Mouse (Mus musculus): ENCODE measurements around the gene 1810043G02Rik.

DNA sequence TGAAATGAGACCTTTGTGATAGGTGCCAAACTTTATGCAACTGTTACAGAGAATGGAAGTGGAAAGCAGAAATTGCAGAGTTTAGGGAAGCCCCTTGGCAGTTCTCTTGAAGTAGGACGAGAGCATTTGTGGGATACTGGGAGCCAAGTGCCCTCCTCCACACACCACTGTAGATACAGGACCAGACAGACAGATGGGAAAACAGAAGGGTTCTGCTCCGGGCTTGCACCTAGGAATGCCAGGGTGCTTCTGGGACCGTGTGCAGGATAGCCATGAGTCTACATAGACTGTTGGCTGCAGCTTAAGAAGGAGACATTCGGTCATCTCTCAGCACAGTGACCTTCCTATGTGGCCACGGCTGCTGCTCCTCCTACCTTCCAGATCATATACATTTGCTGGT, 3.5 kb upstream of the 1810043G02Rik start:
- no peak for TF ChIP-seq POLR2A (IDR thresholded peaks at IDR 0.05; ENCODE audit: low read depth, low read length)
- TF ChIP-seq CTCF (IDR thresholded peaks at IDR 0.05; ENCODE audit: extremely low read depth, insufficient read length, insufficient replicate concordance, low read depth, low read length) = no peak

Measured in small intestine, adult 2 months (tissue).